Mouse (Mus musculus): ENCODE results near the gene Syt17. TPM values are rescaled to one million over a fixed set of nuclear protein-coding genes. Genes with fewer than 3 reads are reported as not detected.

The Syt17 gene
- not detected in 2 replicates for polyA plus RNA-seq (2012; ENCODE audit: insufficient read depth, insufficient read length, missing spikeins)

GRCm38 (mm10) chr7:118448134-118448967, at the start of gene Syt17:
Gene Syt17 (minus strand): TSS chr7:118448222.
- no peak for TF ChIP-seq POLR2A (IDR thresholded peaks at IDR 0.05; ENCODE audit: borderline replicate concordance, low read depth, low read length)
- peak; percentile 86 for TF ChIP-seq CTCF (IDR thresholded peaks at IDR 0.05; ENCODE audit: low read depth, low read length)
- Histone ChIP-seq H3K27ac (ENCODE audit: insufficient read depth, low read depth, low read length) (no peak within 1 kb of the TSS), H3K4me1 (ENCODE audit: control insufficient read depth, insufficient read depth, low read length) (peaks cover 6% of the 10 kb centered on the region), H3K4me3 (ENCODE audit: insufficient read depth, low read length) (peak within 1 kb of the TSS; percentile 62)

- Histone ChIP-seq H3K27ac (ENCODE audit: insufficient read depth, low read depth, low read length) (no peak overlapping the region), H3K4me1 (ENCODE audit: control insufficient read depth, insufficient read depth, low read length) (peaks cover 26% of the 10 kb centered on the region), H3K4me3 (ENCODE audit: insufficient read depth, low read length) (no peak overlapping the region)
- TF ChIP-seq POLR2A (IDR thresholded peaks at IDR 0.05; ENCODE audit: borderline replicate concordance, low read depth, low read length): no peak
- no peak for TF ChIP-seq CTCF (IDR thresholded peaks at IDR 0.05; ENCODE audit: low read depth, low read length)
Measured at GRCm38 (mm10) chr7:118494892-118495579, 47.0 kb upstream of the Syt17 start.

GRCm38 (mm10) chr7:118493892-118494291, 45.9 kb upstream of the Syt17 start:
- H3K4me3 ChIP-seq (ENCODE audit: insufficient read depth, low read length): no peak overlapping the region
- H3K27ac ChIP-seq (ENCODE audit: insufficient read depth, low read depth, low read length): no peak overlapping the region
- no peak for TF ChIP-seq POLR2A (IDR thresholded peaks at IDR 0.05; ENCODE audit: borderline replicate concordance, low read depth, low read length)
- TF ChIP-seq CTCF (IDR thresholded peaks at IDR 0.05; ENCODE audit: low read depth, low read length): no peak
- peaks cover 35% of the 10 kb centered on the region for H3K4me1 ChIP-seq (ENCODE audit: control insufficient read depth, insufficient read depth, low read length)

GRCm38 (mm10) chr7:118491431-118492147, 43.6 kb upstream of the Syt17 start, which contains the start of gene Itpripl2:
Gene Itpripl2 (minus strand): TSS chr7:118491975.
- peak within 1 kb of the TSS; percentile 98 for H3K27ac ChIP-seq (ENCODE audit: insufficient read depth, low read depth, low read length)

GRCm38 (mm10) chr7:118490666-118491430, 42.8 kb upstream of the Syt17 start:
- TF ChIP-seq POLR2A (IDR thresholded peaks at IDR 0.05; ENCODE audit: borderline replicate concordance, low read depth, low read length) (no peak), CTCF (IDR thresholded peaks at IDR 0.05; ENCODE audit: low read depth, low read length) (no peak)
- Histone ChIP-seq H3K27ac (ENCODE audit: insufficient read depth, low read depth, low read length) (peak overlapping the region; percentile 98), H3K4me3 (ENCODE audit: insufficient read depth, low read length) (peak overlapping the region; percentile 81)

More at GRCm38 (mm10) chr7:118491431-118492147, 43.6 kb upstream of the Syt17 start, which contains the start of gene Itpripl2:
- TF ChIP-seq CTCF (IDR thresholded peaks at IDR 0.05; ENCODE audit: low read depth, low read length) (no peak), POLR2A (IDR thresholded peaks at IDR 0.05; ENCODE audit: borderline replicate concordance, low read depth, low read length) (no peak; the same call in 1 of the 2 replicates)
- Histone ChIP-seq H3K4me3 (ENCODE audit: insufficient read depth, low read length) (peak within 1 kb of the TSS; percentile 81), H3K4me1 (ENCODE audit: control insufficient read depth, insufficient read depth, low read length) (peaks cover 54% of the 10 kb centered on the region)

GRCm38 (mm10) chr7:118489706-118490665, 42.0 kb upstream of the Syt17 start:
- peaks cover 63% of the 10 kb centered on the region for H3K4me1 ChIP-seq (ENCODE audit: control insufficient read depth, insufficient read depth, low read length)
- no peak overlapping the region for H3K27ac ChIP-seq (ENCODE audit: insufficient read depth, low read depth, low read length)
- H3K4me3 ChIP-seq (ENCODE audit: insufficient read depth, low read length): peak overlapping the region; percentile 81
- TF ChIP-seq POLR2A (IDR thresholded peaks at IDR 0.05; ENCODE audit: borderline replicate concordance, low read depth, low read length) (no peak), CTCF (IDR thresholded peaks at IDR 0.05; ENCODE audit: low read depth, low read length) (no peak)

More at GRCm38 (mm10) chr7:118490666-118491430, 42.8 kb upstream of the Syt17 start:
- H3K4me1 ChIP-seq (ENCODE audit: control insufficient read depth, insufficient read depth, low read length): peaks cover 59% of the 10 kb centered on the region

GRCm38 (mm10) chr7:118488060-118488664, 40.1 kb upstream of the Syt17 start:
- TF ChIP-seq CTCF (IDR thresholded peaks at IDR 0.05; ENCODE audit: low read depth, low read length) (no peak), POLR2A (IDR thresholded peaks at IDR 0.05; ENCODE audit: borderline replicate concordance, low read depth, low read length) (no peak)
- Histone ChIP-seq H3K4me3 (ENCODE audit: insufficient read depth, low read length) (peak overlapping the region; percentile 33), H3K27ac (ENCODE audit: insufficient read depth, low read depth, low read length) (0 out of 2 replicates have a peak overlapping the region, but pooled peaks have one; percentile 8), H3K4me1 (ENCODE audit: control insufficient read depth, insufficient read depth, low read length) (peaks cover 68% of the 10 kb centered on the region)
